Mouse (Mus musculus): Measurements from ENCODE around the gene Serpinf1.

- TF ChIP-seq EP300 (optimal IDR thresholded peaks at IDR 0.05) (no peak), CTCF (IDR thresholded peaks at IDR 0.05; ENCODE audit: low read depth) (no peak)
Measured at GRCm38 (mm10) chr11:75424459-75424858, 2.0 kb upstream of the Serpinf1 start.
